Mouse (Mus musculus) kidney, postnatal 14 days (tissue): ENCODE data around the gene Col15a1.

Experiments
- DNase-seq: peaks from one replicate; pipeline ENCODE4 v3.0.0; 2022; ENCODE audit warnings: mixed read lengths

The Col15a1 gene

DNA sequence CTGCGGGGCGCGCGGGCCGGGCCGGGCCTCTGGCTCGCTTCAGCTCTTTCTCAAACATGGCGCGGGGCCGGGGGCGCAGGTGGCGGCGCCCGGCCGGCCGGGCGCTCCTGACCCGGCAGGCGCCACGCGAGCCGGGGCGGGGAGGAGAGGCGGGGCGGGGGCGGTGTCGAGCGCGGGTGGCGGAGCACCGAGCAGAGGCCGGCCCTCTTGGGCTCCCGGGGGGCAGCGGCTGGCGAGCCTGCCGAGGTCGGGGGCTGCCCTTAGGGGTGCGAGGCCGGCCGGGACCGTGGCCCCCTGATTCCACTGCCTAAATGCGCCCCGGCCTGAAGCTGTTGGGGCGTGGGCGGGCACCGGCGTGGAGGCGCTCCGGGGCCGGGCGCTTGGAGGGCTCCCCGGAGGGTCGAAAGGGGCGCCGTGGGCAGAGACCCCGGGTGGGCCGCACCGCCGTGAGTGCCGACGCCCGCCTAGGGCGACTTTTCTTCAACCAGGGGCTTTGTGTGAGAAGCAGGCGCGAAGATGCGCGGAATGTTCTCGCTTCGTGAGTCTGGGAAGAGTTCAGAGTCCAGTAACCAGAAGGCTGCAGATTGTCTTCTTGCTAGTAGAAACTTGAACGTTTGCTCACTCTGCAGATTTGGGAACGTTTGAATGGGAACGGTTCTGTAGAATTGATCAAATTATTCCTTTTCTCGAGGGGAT, 145.6 kb downstream of the Col15a1 start:
- peak; percentile 84 for DNase-seq

DNA sequence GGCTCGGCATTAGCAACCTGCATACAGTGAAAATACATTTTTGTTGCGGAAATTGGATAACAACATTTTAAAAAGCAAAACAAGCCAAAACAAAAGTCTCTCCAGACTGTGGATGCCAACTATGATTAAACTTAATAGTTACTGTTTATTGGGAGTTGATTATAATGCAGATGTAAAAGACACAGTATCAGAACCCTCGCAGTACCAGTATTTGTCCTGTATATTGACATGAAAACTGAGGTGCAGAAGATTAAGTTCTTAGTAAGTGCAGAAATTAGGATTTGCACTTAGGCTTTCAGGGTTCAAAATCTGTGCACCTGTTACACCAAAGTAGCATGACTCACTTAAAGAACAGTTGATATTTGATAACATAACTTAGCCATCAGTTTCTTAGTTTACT, 146.3 kb downstream of the Col15a1 start:
- DNase-seq = no peak

GRCm38 (mm10) chr4:47362662-47363061, 154.7 kb downstream of the Col15a1 start:
- DNase-seq = no peak
